Mouse (Mus musculus) liver, embryonic 14.5 days (tissue): ENCODE measurements around the gene Tmem184a.

Experiments used
- CTCF ChIP-seq: IDR thresholded peaks from 2 replicates; pipeline ENCODE4 v1.5.1; 2016; ENCODE audit warnings: antibody characterized with exemption, low read depth, control low read depth
- EP300 ChIP-seq: IDR thresholded peaks from 2 replicates; pipeline ENCODE4 v1.6.1; 2016; ENCODE audit warnings: antibody characterized with exemption, low read depth

- TF ChIP-seq CTCF = no peak
- TF ChIP-seq EP300 = no peak
These were observed 63.6 kb downstream of the Tmem184a start for GRCm38 (mm10) chr5:139756135-139756534.
